Mouse (Mus musculus) G1E (cell line): ENCODE data around the gene Tmem203.

Experiments used
- CTCF ChIP-seq: IDR thresholded peaks from 2 replicates; pipeline ENCODE4 v1.5.1; 2012; ENCODE audit warnings: low read depth, low read length, inconsistent platforms, mixed read lengths
- GATA1 ChIP-seq: IDR thresholded peaks from 2 replicates; pipeline ENCODE4 v1.6.1; 2012; ENCODE audit warnings: borderline replicate concordance, low read length, inconsistent platforms, mixed read lengths
- POLR2AphosphoS5 ChIP-seq: IDR thresholded peaks from 2 replicates; pipeline ENCODE4 v1.6.1; 2012; ENCODE audit warnings: low read depth, low read length, inconsistent platforms; ENCODE audit not compliant: insufficient replicate concordance
- TAL1 ChIP-seq: conservative IDR thresholded peaks from 2 replicates; pipeline ENCODE4 v1.6.1; 2012; ENCODE audit warnings: low read depth, low read length, inconsistent platforms, mixed read lengths

DNA sequence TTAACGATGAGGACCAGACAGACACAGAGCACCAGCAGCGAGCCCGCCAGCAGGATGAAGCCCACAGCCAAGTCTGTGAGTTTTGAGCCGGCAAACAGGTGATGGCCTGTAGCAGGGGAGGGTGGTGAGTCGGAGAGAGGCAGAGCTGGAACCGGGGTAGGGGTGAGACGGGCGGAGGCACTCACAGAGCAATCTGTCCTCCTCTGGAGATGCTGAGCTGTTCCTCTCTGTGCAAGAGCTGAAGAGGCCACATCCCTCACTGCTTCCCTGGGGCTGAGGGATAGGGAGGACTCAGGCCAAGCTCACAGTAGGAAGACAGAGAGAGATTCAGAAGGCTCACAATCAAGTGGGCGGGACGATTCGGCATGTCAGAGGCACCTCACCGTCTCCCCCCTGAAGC, 24.2 kb upstream of the Tmem203 start:
- no peak for TF ChIP-seq CTCF
- no peak for TF ChIP-seq GATA1
- TF ChIP-seq POLR2AphosphoS5 = no peak
- no peak for TF ChIP-seq TAL1
